Mouse (Mus musculus): ENCODE measurements around the gene Mbnl3. TPM values are rescaled to one million over a fixed set of nuclear protein-coding genes. Genes with fewer than 3 reads are reported as not detected.

Gene Mbnl3
- 7.7 and 8.2 TPM in 2 replicates for polyA plus RNA-seq (2015; fragmentation: Nextera tagmentation; extraction: Ambion mirVana)

DNA sequence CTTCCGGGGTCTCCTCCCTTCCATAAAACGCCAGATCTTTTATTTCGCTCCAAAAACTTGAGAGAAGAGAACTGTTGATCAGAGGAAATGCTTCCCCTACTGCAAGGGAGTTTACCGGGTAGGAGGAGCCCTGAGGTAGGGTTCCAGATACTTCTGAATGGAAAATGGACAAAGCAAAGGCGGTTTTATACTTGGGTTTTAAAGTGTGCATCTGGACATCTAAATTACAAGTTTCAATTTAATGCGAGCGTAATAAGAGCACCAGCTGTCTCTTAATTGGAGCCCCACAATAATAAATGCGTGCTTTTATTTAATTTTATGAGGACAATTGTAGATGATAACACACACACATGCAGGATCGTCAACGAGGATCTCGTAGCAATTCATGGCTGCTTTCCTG, at the start of gene Mbnl3:
Mbnl3 (minus strand) TSS at position 101 of the 400 bp plus-strand sequence.
- no peaks in the 10 kb centered on the region for H3K36me3 ChIP-seq
- WGBS = 39% methylated on average over 11 of the region's 11 CpGs
- H3K27ac ChIP-seq (replicated peaks) = peak within 1 kb of the TSS; percentile 53
- H3K9me3 ChIP-seq = no peaks in the 10 kb centered on the region
- peak within 1 kb of the TSS; percentile 77 for H3K4me2 ChIP-seq
- peak within 1 kb of the TSS; percentile 78 for H3K9ac ChIP-seq
- H3K4me1 ChIP-seq = 0 out of 2 replicates have a peak, but pooled peaks cover 3% of the 10 kb centered on the region
- no peak for ATAC-seq (ENCODE audit: extremely low read depth, insufficient number of reproducible peaks, low FRiP score, low TSS enrichment)
- peaks cover 13% of the 10 kb centered on the region for H3K27me3 ChIP-seq (replicated peaks)
- H3K4me3 ChIP-seq = peak within 1 kb of the TSS; percentile 66

- 0 out of 2 replicates have a peak, but pooled peaks have one; percentile 25 for ATAC-seq (ENCODE audit: extremely low read depth, insufficient number of reproducible peaks, low FRiP score, low TSS enrichment)
- Histone ChIP-seq H3K9ac (peak overlapping the region; percentile 78), H3K4me1 (0 out of 2 replicates have a peak, but pooled peaks cover 3% of the 10 kb centered on the region), H3K36me3 (no peaks in the 10 kb centered on the region), H3K9me3 (no peaks in the 10 kb centered on the region), H3K4me3 (peak overlapping the region; percentile 66), H3K27me3 (replicated peaks) (peaks cover 13% of the 10 kb centered on the region), H3K27ac (replicated peaks) (peak overlapping the region; percentile 53), H3K4me2 (peak overlapping the region; percentile 77)
- WGBS = 14% methylated on average over 60 of the region's 79 CpGs
Observed at GRCm38 (mm10) chrX:51205548-51206324, 596 bp downstream of the Mbnl3 start.

GRCm38 (mm10) chrX:51204626-51205547, 1.4 kb downstream of the Mbnl3 start:
- Histone ChIP-seq H3K36me3 (no peaks in the 10 kb centered on the region), H3K4me2 (peak overlapping the region; percentile 77), H3K9me3 (no peaks in the 10 kb centered on the region), H3K4me3 (peak overlapping the region; percentile 66), H3K27ac (replicated peaks) (peak overlapping the region; percentile 53), H3K27me3 (replicated peaks) (peaks cover 13% of the 10 kb centered on the region), H3K9ac (peak overlapping the region; percentile 78), H3K4me1 (0 out of 2 replicates have a peak, but pooled peaks cover 3% of the 10 kb centered on the region)
- ATAC-seq (ENCODE audit: extremely low read depth, insufficient number of reproducible peaks, low FRiP score, low TSS enrichment) = peak; percentile 31; the same call in 1 of the 2 replicates
- WGBS = 14% methylated on average over 30 of the region's 67 CpGs

- no peaks in the 10 kb centered on the region for H3K36me3 ChIP-seq
- H3K27me3 ChIP-seq (replicated peaks) = no peaks in the 10 kb centered on the region
- no peak overlapping the region for H3K4me2 ChIP-seq
- H3K9me3 ChIP-seq = no peaks in the 10 kb centered on the region
- no peaks in the 10 kb centered on the region for H3K4me1 ChIP-seq
- no peak overlapping the region for H3K4me3 ChIP-seq
- H3K27ac ChIP-seq (replicated peaks) = no peak overlapping the region
- ATAC-seq (ENCODE audit: extremely low read depth, insufficient number of reproducible peaks, low FRiP score, low TSS enrichment) = no peak
- no peak overlapping the region for H3K9ac ChIP-seq
Observed at GRCm38 (mm10) chrX:51197012-51197411, 9.3 kb downstream of the Mbnl3 start.

- WGBS = 7% methylated on average over 2 of the region's 2 CpGs
- no peak overlapping the region for H3K27ac ChIP-seq (replicated peaks)
- no peak for ATAC-seq (ENCODE audit: extremely low read depth, insufficient number of reproducible peaks, low FRiP score, low TSS enrichment)
- H3K9me3 ChIP-seq = no peaks in the 10 kb centered on the region
- H3K9ac ChIP-seq = no peak overlapping the region
- H3K4me1 ChIP-seq = 0 out of 2 replicates have a peak, but pooled peaks cover 3% of the 10 kb centered on the region
- H3K36me3 ChIP-seq = no peaks in the 10 kb centered on the region
- no peaks in the 10 kb centered on the region for H3K27me3 ChIP-seq (replicated peaks)
- H3K4me3 ChIP-seq = no peak overlapping the region
- no peak overlapping the region for H3K4me2 ChIP-seq
Observed at GRCm38 (mm10) chrX:51171914-51172313, 34.4 kb downstream of the Mbnl3 start.

DNA sequence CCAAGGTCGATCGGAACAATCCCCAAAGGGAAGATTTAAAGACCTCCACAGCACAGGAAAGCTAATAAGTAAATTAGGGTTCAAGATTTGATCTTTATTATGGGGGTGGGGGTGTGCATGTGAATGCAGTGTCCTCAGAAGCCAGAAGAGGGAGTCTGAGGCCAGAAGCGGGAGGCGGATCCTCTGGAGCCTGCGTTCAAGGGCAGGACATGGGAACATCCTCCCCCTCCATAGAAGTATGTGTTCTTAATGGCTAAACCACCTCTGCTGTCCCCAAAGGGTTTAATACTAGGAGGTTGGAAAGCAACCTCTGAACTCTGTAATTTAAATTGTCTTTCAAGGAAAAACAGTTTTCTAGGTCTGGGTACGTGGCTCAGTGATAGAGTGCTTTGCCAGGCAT, 34.9 kb downstream of the Mbnl3 start:
- WGBS = 49% methylated on average over 6 of the region's 6 CpGs
- no peak for ATAC-seq (ENCODE audit: extremely low read depth, insufficient number of reproducible peaks, low FRiP score, low TSS enrichment)
- H3K27me3 ChIP-seq (replicated peaks) = no peaks in the 10 kb centered on the region

DNA sequence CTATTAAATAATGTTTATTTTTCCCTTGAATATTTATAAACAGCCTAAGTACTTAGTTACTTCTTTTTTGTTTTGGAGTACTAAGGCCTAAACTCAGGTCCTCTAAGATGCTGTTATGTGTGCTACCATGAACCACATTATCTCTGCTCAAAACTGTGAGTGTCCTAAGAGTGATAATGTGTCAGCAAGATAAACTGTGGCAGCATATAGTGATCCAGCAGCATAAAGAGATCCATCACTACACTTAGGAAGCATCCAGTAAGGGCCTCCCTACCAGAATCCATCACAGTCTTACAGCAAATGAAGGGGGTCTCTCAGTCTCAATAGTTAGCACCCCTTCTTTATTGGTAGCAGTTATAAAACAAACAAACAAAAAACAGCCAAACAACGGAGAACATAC, 35.9 kb downstream of the Mbnl3 start:
- H3K27ac ChIP-seq (replicated peaks) = no peak overlapping the region
- WGBS = 84% methylated on average over 1 of the region's 1 CpGs
- H3K4me3 ChIP-seq = no peak overlapping the region

More for the DNA sequence above, 34.9 kb downstream of the Mbnl3 start:
- H3K27ac ChIP-seq (replicated peaks) = no peak overlapping the region
- H3K9ac ChIP-seq = no peak overlapping the region
- no peak overlapping the region for H3K4me2 ChIP-seq
- H3K4me3 ChIP-seq = no peak overlapping the region
- H3K36me3 ChIP-seq = no peaks in the 10 kb centered on the region
- H3K4me1 ChIP-seq = 0 out of 2 replicates have a peak, but pooled peaks cover 3% of the 10 kb centered on the region
- no peaks in the 10 kb centered on the region for H3K9me3 ChIP-seq

GRCm38 (mm10) chrX:51169476-51170045, 36.8 kb downstream of the Mbnl3 start:
- Histone ChIP-seq H3K36me3 (no peaks in the 10 kb centered on the region), H3K27ac (replicated peaks) (no peak overlapping the region), H3K4me2 (no peak overlapping the region), H3K4me3 (no peak overlapping the region), H3K9ac (no peak overlapping the region), H3K27me3 (replicated peaks) (no peaks in the 10 kb centered on the region), H3K4me1 (0 out of 2 replicates have a peak, but pooled peaks cover 3% of the 10 kb centered on the region), H3K9me3 (no peaks in the 10 kb centered on the region)
- WGBS = 67% methylated on average over 5 of the region's 5 CpGs
- ATAC-seq (ENCODE audit: extremely low read depth, insufficient number of reproducible peaks, low FRiP score, low TSS enrichment) = no peak

More for the DNA sequence above, 35.9 kb downstream of the Mbnl3 start:
- H3K36me3 ChIP-seq = no peaks in the 10 kb centered on the region
- no peaks in the 10 kb centered on the region for H3K27me3 ChIP-seq (replicated peaks)
- no peak overlapping the region for H3K4me2 ChIP-seq
- no peaks in the 10 kb centered on the region for H3K9me3 ChIP-seq
- 0 out of 2 replicates have a peak, but pooled peaks cover 3% of the 10 kb centered on the region for H3K4me1 ChIP-seq
- H3K9ac ChIP-seq = no peak overlapping the region
- no peak for ATAC-seq (ENCODE audit: extremely low read depth, insufficient number of reproducible peaks, low FRiP score, low TSS enrichment)

DNA sequence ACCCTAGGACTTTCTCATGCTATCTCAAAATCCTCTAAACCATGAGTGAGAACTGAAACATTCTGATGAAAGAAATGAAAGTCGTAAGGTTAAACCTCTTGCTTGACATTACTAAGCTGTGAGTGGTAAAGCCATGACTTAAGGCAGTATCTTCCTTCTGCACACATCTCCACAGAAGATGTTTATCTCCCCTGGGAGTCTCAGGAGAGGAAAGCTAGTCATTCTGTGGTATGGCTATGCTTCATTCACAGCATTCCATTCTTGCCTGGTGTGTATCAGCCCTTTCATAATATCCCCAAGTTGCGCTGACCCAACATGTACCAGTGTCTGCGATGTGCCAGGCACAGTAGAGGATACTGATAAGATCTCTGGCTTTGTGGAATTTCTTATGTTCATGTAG, 38.4 kb downstream of the Mbnl3 start:
- no peak overlapping the region for H3K27ac ChIP-seq (replicated peaks)

GRCm38 (mm10) chrX:51164766-51165165, 41.6 kb downstream of the Mbnl3 start:
- Histone ChIP-seq H3K9ac (no peak overlapping the region), H3K36me3 (no peaks in the 10 kb centered on the region), H3K4me2 (no peak overlapping the region), H3K27ac (replicated peaks) (no peak overlapping the region), H3K4me3 (no peak overlapping the region), H3K27me3 (replicated peaks) (no peaks in the 10 kb centered on the region), H3K4me1 (0 out of 2 replicates have a peak, but pooled peaks cover 3% of the 10 kb centered on the region), H3K9me3 (no peaks in the 10 kb centered on the region)
- WGBS = 59% methylated on average over 5 of the region's 5 CpGs
- no peak for ATAC-seq (ENCODE audit: extremely low read depth, insufficient number of reproducible peaks, low FRiP score, low TSS enrichment)

More for the DNA sequence above, 38.4 kb downstream of the Mbnl3 start:
- Histone ChIP-seq H3K9me3 (no peaks in the 10 kb centered on the region), H3K4me3 (no peak overlapping the region), H3K4me1 (0 out of 2 replicates have a peak, but pooled peaks cover 3% of the 10 kb centered on the region), H3K27me3 (replicated peaks) (no peaks in the 10 kb centered on the region), H3K4me2 (no peak overlapping the region), H3K36me3 (no peaks in the 10 kb centered on the region), H3K9ac (no peak overlapping the region)
- WGBS = 66% methylated on average over 3 of the region's 3 CpGs
- ATAC-seq (ENCODE audit: extremely low read depth, insufficient number of reproducible peaks, low FRiP score, low TSS enrichment) = no peak

DNA sequence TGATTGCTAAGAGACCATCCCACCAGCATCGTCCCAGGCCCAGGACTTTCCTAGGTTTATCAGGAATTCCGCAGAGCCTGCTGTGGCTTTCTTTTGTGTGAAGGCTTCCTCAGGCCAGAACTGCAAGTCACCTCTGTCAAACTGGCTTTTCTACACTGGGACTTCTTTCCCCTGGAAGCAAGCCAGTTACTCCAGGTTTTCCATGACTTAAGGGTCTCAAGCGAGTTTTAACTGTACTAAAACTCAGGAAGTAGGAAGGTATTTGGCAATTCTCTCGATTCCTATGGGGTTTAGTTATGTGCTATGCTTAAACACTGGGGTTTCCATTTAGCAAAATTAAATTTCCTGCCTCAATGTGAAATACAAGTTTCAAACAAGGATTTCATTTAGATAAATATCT, 57.9 kb downstream of the Mbnl3 start:
- no peak for ATAC-seq (ENCODE audit: extremely low read depth, insufficient number of reproducible peaks, low FRiP score, low TSS enrichment)
- WGBS = 36% methylated on average over 4 of the region's 4 CpGs

More for the DNA sequence above, 57.9 kb downstream of the Mbnl3 start:
- H3K4me1 ChIP-seq = no peaks in the 10 kb centered on the region
- H3K27ac ChIP-seq (replicated peaks) = no peak overlapping the region
- no peak overlapping the region for H3K4me2 ChIP-seq
- no peaks in the 10 kb centered on the region for H3K36me3 ChIP-seq
- no peaks in the 10 kb centered on the region for H3K9me3 ChIP-seq
- no peak overlapping the region for H3K4me3 ChIP-seq
- H3K9ac ChIP-seq = no peak overlapping the region
- no peaks in the 10 kb centered on the region; the same call in 1 of the 2 replicates for H3K27me3 ChIP-seq (replicated peaks)

Measured in heart, embryonic 13.5 days (tissue).